Mouse (Mus musculus): Measurements from ENCODE around the gene Spon1.

Gene Spon1

DNA sequence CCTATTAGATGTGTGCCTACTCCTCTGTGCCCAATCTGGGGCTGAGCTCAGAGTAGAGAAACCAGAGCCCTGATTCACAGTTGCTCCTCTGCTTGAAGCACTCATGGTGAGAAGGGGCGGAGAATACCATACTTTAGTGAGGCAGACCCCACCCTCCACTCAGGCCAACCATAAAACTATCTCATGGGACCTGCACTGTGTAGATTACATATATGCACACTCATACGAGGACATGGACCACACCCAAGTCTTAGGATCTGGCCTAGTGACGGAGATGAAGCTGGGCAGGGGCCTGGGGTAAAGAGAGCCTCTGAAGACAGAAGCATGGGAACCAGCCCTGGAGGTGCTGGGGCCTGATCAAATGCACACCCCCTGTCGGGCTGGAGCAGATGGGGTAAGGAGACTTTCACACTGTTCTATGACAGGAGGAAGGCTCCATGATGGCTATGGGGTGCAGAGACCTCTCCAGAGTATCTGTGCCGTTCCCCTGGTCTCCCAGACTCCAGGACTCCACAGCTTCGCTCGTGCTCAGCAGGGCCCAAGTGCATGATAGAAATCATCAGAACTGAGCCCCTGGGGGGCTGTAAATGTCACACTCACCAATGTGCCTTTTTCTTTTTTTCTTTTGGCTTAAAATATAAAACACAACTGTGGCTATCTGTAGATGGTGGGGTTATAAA, 232.0 kb downstream of the Spon1 start:
- no peak for DNase-seq (ENCODE audit: low read depth, low spot score)

DNA sequence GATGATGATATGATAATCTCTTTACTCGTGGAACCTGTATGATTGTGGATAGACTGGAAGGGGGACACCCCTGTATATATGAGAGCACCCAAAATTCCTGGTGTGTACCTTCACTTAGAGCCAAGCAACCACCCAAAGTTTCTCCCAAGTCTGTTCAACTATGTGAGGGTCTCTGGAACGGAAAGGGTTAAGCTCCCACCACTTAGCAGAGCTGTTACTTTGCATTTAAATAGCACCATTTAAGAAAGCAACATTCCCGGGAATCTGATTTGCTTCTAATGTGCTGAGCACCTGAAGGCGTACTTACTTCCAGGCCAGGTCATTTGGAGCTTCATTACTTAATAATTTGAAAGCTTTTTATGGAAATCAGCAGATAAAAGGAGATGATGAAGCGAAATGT, 238.4 kb downstream of the Spon1 start:
- DNase-seq (ENCODE audit: low read depth, low spot score), result no peak

DNA sequence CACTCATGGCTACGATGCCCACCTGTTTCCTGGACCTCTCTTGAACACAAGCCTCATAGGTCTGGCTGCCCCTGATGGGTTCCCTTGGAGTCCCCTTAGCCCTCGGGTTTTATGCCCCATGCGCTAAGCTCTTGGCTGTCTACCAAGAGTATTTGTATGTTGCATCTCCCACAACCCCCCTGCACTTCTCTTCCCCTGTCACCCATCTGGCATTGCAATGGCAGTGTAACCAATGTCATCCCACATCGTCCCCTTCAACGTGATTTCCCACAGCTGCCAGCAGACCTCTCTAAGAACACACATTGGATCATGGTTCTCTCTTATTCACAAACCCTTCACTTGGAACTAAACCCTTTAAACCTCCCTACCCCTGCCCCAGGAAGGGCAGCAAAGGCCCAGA, 239.7 kb downstream of the Spon1 start:
- no peak for DNase-seq (ENCODE audit: low read depth, low spot score)

DNA sequence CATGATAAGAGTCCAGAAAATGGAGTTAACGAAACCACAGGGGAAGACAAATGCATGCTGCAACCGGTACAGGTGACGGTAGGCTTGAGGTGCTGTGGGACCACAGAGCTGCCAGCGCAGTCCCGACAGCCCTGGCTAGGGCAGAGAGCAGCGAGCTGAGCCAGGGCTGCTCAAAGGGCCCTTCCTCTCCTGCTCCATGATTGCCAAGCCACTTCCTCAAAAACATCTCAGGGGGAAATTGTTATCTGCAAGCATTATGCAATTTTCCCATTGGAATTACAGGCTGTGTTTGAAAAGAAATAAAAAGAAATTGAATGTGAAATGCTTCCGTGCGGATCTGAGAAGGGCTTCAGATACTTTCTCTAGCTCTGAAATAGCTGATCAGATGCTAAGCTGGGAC, 240.7 kb downstream of the Spon1 start:
- no peak for DNase-seq (ENCODE audit: low read depth, low spot score)

DNA sequence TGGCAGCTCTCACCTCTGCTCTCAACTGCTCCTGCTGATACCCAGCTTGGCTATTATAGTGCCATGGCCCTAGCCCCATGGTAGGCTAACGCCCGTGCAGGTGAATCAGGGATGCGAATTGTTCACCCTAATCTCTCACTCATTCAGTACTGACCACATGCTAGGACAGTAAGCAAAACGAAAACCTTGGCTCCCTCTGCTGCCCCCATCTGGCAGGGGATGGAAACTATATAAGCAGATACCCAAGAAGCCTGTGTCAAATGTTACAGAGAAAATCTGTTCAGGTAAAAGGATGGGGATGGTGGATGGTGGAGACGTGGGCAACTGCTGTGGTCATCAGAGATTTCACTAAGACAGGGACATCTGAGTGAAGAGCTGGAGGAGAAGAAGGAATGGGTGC, 241.8 kb downstream of the Spon1 start:
- peak; percentile 23 for DNase-seq (ENCODE audit: low read depth, low spot score)

DNA sequence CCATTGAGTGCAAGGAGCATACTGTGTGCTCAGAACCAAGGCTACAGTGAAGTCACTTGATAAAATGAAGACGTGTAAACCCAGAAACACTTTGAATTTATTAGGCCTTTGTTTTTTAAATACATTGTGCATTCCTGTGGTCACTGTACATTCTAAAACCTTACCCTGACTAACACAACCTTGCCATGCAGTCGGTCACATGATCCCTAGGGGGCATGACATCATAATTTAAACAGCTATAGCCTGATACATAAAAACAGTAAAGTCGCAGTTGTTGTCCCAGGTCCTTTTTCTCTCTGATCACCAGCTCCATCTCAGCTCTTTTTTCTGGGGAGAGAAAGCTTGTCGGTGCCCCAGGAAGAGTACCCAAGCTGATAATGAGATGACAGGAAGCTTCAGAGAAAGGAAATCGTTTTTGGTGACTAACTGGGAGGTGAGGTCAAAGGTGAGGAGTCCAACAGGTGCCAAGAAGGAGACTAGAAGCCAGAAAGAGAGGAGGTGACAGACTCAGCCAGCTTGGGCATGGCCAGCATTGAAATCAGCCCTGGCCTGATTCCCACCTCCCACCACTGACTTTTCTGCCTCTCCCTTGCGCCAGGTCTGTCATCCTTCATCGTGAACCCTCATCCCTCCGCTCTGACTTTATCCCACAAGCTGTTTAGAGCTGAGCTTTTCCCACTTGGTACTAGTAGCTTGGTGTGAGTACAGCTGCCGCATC, 246.1 kb downstream of the Spon1 start:
- DNase-seq (ENCODE audit: low read depth, low spot score), result no peak

DNA sequence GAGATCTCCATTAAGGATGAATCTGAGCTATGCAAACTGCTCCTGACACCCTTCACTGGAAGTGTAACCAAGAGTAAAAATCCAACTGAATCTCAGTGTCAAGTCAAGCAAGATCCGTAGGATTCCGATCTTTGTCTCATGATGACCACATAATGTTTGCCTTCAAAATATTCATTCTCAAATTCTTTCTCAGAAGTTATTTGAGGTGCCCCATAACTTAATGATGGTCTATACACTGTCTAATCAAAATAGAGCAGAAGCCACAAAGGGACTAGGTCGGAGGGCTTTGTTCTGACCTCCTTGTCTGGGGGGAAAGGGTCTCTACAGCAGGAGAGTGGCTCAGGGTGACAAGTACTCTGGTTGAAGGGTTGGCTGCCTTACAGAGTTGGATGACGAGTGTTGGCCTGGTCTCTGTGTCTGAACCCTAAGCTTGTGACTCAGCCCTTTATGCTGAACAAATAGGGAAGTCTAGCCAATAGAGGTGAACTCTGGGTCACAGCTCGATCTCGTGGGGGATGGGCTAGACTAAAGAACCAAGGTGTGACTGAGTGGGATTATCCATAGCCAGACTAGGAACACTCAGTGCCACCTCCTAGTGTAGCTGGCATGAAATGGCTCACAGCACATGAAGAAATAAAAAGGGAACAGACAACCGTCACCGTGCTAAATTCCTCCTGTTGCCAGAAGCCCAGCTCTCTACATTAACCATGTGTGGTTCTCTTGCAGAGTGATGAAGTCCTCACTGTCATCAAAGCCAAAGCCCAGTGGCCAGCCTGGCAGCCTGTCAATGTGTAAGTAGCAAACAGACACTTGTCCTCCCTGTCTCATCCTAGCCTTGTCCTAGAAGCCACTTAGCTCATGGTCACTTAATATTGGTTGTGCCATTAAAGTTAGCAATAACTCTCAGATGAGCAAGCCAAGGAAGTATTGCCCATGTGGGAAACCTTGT, 250.5 kb downstream of the Spon1 start:
- no peak for DNase-seq (ENCODE audit: low read depth, low spot score)

DNA sequence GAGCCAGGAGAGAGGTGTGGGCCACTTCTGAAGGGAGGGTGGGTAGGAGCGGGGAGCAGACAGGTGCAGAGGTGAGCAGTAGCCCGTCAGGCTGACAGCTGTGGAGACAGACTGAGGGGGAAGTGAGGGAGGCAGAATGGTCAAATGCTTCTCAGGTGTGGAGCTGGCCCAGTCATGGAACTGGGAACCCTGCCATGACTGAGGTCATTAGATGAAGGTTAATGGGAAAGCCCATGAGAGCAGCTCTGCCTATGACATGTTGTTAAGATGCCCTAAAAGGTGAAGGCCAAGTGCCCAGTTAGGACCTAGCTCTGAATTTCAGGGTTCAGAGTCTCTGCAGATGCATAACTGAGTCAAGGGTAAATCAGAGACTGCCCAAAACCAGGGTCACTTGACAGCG, 253.1 kb downstream of the Spon1 start:
- no peak for DNase-seq (ENCODE audit: low read depth, low spot score)

DNA sequence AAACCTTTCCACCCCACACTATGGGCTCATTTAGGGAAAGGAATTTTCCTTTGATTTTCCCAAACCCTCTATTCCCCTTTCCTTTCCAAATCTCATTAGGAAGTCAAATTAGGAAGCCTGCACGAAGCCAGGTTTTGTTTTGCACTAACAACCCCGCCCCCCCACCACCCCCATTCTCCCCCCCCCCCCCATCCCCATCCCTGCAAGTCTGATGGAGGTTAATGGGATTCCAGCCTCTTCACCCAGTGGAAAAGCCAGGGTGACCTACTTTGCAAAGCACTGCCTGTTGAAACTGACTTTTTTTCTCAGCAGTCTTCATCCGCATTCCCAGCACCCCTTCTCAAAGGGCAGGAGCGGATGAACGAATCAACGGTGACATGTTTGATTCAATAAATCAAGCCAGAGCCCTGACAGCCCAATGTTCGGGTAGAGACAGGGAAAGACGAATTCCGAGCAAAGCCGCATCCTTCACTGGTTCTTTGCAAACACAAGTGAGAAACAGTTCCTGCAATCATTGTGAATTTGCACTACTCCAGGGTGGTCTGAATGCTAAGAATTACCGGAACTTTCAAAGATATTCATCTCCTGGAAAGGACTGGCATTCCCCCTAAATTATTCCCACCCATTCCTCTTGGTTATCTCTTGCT, 254.4 kb downstream of the Spon1 start:
- DNase-seq (ENCODE audit: low read depth, low spot score), result peak; percentile 44

DNA sequence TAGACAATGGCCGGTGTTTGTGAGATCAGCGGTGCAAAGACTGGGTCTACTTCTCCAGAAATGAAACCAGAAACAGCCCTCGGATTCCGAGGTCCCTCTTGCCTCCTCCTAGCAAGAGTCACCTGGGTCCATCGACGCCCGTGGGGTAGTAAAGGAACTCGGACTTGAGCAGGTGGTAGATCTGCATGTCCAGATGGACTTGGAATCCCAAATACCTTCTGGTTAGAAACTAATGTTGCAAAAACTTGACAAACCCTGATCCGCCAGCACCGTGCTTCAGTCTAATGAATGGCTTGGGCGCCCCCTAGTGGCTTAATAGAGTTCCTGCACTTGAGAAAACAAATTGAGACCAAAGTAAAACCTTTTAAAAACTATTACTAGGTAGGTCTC, 254.9 kb downstream of the Spon1 start:
- DNase-seq (ENCODE audit: low read depth, low spot score), result peak; percentile 78

DNA sequence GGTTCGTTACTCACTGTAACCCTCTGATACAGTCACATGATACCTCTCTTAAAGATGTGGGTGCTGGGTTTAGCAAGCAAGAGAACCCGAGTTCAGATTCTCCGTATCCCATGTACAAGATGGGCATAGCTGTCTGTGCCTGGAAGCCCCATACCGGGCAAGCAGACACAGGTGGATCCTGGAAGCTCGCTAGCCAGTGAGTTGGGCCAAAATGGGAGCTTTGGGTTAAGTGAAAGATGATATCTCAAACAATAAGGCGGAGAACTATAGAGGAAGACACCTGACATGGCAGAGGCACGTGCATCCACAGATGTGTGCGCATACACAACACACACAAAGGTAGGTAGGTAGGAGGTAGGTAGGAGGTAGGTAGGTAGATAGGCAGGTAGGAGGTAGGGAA, 261.1 kb downstream of the Spon1 start:
- DNase-seq (ENCODE audit: low read depth, low spot score), result no peak

DNA sequence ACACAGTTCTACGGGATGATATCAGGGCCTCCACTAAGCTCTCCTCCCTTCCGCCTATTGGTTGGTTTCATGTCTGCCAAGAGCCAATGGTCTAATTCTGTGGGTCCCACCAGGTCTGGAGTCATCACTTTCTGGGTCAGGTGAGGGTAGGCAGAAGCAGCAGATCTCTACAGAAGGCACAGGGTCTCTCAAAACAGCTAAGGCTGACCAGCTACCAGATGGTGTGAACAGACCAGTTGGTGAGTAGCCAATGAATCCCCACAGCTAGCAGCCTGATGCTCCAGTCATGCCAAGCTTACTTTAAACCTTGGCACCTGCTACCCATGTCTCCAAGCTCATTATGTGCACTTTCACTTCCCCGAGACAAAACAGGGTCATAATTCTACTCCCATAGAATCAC, 261.6 kb downstream of the Spon1 start:
- DNase-seq (ENCODE audit: low read depth, low spot score), result no peak

DNA sequence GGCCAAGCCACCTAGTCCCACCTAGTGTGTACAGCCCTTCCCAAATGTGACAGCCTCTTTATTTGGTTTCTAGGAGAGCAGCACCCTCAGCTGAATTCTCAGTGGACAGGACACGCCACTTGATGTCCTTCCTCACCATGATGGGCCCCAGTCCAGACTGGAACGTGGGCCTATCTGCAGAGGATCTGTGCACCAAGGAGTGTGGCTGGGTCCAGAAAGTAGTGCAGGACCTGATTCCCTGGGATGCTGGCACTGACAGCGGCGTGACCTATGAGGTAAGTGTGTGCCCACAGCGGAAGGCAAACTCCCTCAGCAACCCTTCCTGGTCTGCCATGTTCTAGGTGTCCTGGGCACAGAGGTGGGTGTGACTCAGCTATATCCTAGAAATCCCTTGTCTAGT, 263.0 kb downstream of the Spon1 start:
- DNase-seq (ENCODE audit: low read depth, low spot score), result no peak

DNA sequence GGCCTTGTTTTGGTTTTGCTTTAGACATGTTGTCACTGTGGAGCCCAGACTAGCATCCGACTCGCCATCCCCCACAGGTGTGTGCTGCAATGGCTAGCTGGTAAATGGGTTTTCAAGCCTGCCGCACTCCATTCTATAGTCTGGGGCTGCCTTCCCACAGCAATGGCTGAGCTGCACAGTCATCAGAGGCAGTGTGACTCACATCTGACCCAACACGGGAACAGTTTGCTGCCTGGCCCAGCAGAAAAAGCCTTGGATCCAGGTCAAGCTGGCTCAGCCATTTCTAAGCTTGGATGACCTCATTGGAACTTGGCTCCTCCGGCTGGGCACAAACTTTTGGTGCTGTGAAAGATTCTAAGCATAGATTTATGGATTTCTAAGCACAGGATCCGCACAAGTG, 263.8 kb downstream of the Spon1 start:
- no peak for DNase-seq (ENCODE audit: low read depth, low spot score)

DNA sequence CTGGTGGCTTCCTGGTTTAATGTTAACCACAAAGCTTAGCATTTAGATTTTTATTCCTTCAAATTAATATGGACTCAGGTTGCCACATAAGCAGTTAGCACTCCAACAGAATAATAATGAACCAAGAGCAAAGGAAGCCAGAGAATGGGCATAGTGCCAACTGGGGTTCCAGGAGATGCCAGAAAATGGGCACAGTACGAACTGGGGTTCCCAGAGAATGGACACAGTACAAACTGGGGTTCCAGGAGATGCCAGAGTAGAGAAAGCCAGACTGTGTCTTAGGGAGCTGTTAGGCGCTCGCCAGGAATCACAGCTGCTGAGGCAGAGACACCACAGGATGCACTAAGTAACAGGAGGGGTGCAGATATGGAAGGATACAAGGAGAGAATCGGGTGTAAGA, 271.4 kb downstream of the Spon1 start:
- DNase-seq (ENCODE audit: low read depth, low spot score), result no peak

DNA sequence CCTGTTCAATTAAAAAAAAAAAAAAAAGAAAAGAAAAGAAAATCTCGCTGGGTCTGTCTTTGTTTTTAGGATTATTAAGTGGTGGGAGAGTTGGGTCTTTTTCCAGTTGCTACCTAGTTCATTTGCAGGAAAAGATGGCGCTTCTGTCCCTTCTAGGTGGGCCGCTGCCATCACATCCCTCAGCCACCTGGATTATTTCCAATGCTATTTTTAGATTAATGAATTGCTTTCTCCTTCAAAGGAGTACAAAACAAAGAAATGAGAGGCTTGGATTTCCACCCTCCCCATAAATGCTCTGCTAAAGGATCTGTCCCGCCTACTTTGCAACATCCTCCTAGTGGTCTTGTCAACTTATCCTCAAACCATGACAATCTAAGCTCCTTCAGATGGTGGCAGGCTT, 275.6 kb downstream of the Spon1 start:
- no peak for DNase-seq (ENCODE audit: low read depth, low spot score)

DNA sequence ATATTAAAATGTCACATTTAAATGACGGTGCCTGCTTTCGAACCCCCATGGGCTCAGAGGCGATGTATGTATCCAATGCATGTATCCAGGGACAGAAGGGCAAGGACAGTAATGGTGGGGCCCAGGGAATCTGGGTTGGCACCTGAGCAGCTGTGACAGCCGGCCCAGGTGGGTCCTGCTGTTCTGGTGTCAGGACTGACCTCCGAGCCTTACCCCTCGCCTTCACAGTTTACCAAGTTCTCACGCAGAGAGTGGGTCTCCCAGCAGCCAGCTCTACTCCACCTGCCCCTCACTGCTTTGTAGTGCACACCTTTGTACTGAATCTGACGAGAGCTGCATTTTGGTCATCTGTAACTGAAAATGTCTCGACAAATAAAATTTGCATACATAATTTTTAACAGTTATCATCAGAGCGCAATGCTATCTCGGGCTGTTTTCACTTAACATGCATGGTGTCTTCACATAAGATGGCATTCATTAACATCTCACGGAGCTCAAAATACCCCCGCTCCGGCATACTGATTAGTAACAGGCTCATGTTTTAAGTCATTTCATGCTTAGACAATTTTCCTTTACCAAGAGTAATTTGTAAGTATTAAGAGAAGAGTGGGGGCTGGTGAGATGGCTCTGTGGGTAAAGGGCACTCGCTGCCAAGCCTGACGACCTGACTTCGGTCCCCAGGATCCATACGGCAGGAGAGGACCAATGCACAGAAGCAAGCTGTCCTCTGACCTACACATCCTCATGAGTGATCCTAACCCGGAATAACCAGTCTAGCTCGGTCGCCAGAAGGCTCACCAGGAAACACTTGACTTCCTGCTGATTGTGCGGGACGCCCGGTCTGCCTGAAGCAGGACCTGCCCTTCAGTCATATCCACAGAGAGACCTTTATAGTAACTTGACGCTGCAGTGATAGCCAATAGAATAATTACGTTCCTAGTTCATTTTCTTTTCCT, 277.5 kb downstream of the Spon1 start:
- no peak for DNase-seq (ENCODE audit: low read depth, low spot score)

DNA sequence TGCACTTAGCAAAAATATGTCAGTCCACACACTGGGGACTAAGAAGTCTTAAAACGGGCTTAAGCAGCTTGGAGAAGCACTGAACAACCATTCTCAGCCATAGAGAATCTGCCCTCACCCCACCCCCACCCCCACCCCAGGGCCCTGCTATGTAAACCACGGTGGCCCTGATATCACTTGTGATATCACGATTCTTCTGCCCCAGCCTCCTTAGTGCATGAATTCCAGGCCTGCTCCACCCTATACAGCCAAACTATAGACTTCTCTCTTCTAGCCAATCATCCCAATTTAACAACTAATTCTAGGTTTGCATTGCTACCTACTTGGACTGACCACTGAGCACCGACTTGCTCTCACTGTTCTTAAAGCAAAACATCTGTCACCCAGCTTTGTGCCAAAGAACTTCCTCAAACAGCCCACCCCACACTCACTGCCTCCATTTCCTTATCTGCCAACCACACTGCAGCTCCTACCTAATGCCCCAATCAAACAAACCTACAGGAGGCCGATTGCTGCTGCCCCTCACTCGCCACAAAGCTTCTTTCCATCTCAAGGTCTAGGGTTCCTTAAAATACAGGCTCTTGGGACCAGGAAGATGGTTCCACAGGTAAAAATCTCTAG, 278.2 kb downstream of the Spon1 start:
- no peak for DNase-seq (ENCODE audit: low read depth, low spot score)

DNA sequence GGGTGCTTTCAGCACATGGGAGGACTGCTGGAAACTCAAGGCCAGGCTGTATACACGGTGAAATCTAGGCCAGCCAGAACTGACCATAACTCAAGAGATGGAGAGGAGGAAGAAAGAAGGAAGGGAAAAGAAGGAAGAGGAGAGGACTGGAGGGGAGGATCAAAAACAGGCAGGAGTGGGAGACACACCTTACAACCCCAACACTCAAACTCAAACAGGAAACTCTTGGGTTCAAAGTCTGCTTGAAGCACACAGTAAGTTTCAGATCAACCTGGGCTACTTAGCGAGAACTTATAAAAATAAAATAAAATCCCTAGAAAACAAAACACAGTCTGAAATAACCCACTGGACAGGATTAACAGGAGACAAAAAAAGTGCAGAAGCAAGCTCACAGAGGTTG, 280.0 kb downstream of the Spon1 start:
- no peak for DNase-seq (ENCODE audit: low read depth, low spot score)

DNA sequence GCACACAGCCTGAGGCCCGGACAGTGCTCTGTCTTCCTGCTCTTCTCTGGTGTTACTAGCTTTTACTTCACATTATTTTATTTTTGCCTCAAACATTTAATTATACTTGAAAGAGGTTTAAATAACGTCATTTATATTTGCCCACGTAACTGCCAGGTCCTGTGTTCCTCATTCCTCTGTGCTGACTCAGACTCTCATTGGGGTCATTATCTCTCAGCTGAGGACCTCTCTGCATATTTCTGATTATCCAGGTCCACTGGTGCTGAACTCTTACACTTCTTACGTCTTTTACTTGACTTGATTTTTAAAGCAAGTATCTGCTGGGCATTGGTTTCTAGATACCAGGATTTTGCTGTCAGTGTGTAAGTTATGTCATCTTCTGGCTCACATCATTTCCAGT, 287.9 kb downstream of the Spon1 start:
- no peak for DNase-seq (ENCODE audit: low read depth, low spot score)
